Mouse (Mus musculus): Measurements from ENCODE around the gene Pou3f3.

Gene Pou3f3

GRCm38 (mm10) chr1:42710995-42711394 is 15.4 kb downstream of the Pou3f3 start:
- DNase-seq: no peak

- DNase-seq: no peak
These were observed 16.1 kb downstream of the Pou3f3 start for GRCm38 (mm10) chr1:42711456-42712310.

DNA sequence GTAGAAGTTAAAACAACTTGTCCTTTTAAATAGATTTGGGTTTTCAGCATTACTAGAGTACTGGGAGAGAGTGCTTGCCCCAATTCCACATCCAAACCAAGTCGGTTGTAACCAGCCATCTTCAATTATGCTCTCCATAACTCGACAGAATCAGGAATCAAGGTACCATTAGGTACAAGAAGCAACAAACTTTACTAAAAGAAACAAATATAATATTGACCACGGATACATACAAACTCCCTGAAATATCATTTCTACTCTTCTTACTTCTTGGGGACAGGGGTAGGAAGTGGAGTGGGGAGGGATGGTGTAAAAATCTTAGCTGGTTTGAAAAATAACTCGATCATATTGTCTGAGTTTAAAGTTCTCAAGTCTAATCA is 16.7 kb downstream of the Pou3f3 start:
- no peak for DNase-seq

GRCm38 (mm10) chr1:42713104-42713932 is 17.8 kb downstream of the Pou3f3 start:
- DNase-seq: no peak

DNA sequence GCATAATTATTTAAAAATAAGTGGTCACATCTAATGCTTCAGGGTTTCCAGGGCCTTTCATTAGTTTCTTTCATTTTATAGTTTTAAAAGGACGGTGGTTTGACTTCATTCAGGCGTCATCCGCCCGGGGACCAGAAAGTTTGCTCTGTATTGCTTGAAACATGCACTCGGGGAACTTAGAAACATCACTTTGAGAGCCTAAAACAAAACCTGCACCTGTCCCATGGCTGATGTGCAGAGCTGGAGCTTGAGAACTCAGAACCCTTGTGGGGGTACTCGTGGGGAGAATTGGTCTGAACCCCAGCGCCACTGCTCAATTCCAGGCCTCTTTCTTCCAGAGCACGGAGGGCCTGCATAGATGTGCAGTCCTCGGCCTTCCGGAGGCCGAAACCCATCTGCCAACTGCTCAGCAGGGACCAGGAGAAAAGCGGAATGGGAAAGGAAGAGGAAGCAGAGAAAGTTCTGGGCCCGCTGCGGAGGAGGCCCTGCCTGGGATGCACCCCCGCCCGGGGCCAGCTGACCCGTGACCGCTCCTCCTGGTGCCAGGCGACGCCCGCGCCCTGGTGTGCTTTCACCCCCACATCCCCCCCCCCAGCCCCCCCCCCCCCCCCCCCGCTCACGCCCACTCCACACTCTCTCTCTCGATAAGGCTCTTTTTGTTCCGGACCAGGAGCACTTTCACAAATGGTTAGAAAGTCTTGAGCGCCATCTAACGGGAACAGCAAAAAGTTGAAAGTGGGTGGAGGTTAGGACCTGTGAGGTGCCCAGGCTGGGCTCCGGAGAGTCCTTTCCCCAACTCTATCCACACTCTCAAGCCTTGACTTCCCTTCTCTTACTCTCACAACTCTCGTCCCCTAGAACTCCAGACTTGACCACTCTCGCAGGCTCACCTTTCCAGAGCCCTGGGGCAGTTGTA is 18.7 kb downstream of the Pou3f3 start:
- DNase-seq: no peak

- DNase-seq: no peak
These were observed 23.0 kb downstream of the Pou3f3 start for GRCm38 (mm10) chr1:42718549-42718948.

DNA sequence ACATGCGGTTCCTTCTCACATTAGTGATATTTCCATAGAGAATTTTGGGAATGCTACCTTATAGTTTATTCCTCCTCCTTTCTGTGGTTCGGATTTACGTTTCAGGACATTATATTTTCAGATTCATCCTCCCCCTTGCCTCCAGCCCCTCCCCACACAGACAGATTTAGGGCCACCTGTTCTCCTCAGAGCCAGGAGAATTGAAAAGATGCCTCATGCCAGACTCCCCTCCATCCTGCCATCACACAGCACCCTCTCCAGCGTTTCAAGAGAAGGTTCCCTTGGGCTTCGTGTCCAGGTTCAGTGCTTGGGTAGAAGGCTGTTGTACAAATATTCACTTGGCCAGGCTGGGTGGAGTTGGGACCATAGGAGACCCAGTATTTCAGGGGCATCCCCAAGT is 25.8 kb downstream of the Pou3f3 start:
- DNase-seq: no peak

GRCm38 (mm10) chr1:42723769-42724300 is 28.3 kb downstream of the Pou3f3 start:
- no peak for DNase-seq

DNA sequence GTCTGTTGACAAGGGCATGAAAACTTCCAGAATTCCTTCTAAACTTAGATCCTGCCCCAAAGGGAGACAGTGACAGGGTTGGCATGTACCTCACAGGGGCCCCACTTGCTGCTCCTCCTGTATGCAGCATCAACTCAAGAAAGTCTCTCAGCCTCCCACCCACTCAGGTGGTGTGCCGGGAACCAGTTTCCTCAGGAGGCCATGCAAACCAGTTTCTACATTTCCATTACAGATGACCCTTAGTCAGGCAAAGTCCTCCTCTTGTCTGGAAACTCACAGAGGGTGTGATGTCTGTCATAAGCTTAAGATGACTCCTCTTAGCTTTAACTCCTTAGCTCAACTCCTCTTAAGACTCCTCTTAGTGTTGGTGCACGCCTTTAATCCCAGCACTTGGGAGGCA is 29.3 kb downstream of the Pou3f3 start:
- no peak for DNase-seq

DNA sequence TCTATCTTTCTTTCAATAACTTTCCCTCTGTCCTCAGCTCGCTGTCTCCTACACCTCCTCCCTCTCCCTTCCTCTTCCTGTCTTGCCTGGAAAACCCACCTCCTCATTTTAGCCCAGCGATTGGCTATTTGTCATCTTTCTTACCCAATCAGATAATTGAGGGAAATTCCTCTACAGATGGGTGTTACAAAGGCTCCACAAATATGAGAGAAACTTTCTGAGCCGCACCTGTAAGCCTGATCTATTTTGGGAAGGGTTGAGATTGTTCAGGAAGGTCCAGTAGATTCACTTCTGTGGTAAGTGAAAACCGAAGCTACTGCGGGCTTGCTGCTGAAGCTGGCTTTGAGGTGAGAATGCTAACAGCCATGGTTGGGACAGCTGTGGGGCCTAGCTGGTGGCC is 31.6 kb downstream of the Pou3f3 start:
- no peak for DNase-seq

GRCm38 (mm10) chr1:42727676-42728075 is 32.1 kb downstream of the Pou3f3 start:
- DNase-seq: no peak

- DNase-seq: no peak
These were observed 46.0 kb downstream of the Pou3f3 start for GRCm38 (mm10) chr1:42741383-42742241.

DNA sequence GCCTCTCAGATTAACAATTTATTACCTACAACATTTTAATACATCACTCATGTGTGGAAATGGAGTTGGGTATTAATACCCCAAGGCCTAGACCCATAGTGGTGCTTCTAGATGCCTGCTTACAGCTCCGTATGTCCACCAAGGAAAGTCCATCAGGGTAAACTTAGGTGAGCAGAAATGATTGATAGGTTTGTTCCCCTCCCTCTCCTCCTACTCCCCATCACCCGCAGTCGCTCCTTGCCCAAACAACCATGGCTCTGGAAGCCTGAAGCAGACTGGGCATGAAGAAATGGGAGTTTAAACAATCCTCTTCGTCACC is 46.6 kb downstream of the Pou3f3 start:
- DNase-seq: no peak

DNA sequence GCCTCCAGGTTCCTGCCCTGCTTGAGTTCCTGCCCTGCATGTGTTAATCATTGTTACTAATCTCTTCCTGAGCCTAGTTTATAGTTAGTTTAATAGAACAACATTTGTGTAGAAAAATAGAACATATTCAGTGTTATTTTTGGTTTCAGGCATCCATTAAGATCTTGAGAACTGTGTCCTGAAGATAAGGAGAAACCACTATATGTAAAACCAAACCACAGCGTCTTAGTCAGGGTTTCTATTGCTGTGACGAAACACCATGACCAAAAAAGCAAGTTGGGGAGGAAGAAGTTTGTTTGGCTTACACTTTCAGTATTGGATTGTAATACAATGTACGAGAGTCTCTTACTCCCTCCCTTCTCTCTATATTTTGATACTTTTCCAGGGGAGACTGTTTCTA is 49.5 kb downstream of the Pou3f3 start:
- no peak for DNase-seq

GRCm38 (mm10) chr1:42749536-42750292 is 54.1 kb downstream of the Pou3f3 start:
- DNase-seq: no peak

Measured in thymus, adult 18-20 months (tissue).